Mouse (Mus musculus) urinary bladder, postnatal 25 days (tissue): Measurements from ENCODE around the gene Nat8f5.
A peak's percentile ranks its signal among the peaks of the same experiment; 100 is the strongest.
"Not testable (repeated sequence)": the region's sequence is repeated elsewhere in the genome, so short reads cannot be mapped to it uniquely, and the experiment has no call there.

Experiments
- DNase-seq: peaks from one replicate; pipeline ENCODE4 v3.0.0; 2022; ENCODE audit warnings: low spot score

Gene Nat8f5

GRCm38 (mm10) chr6:85820837-85821236 is at the start of gene Nat8f5, which contains the start of gene Nat8f6:
TSS of gene Nat8f5 (minus strand) at chr6:85820972.
TSS of gene Nat8f6 (minus strand) at chr6:85820954.
- DNase-seq, result no peak

- not testable (repeated sequence) for DNase-seq
Measured at GRCm38 (mm10) chr6:85869006-85869405, 48.2 kb upstream of the Nat8f5 start, which contains the start of gene Nat8f2. TSS of gene Nat8f2 (minus strand) at chr6:85869158.

GRCm38 (mm10) chr6:85867726-85868690 is 47.2 kb upstream of the Nat8f5 start:
- no peak for DNase-seq

GRCm38 (mm10) chr6:85866995-85867394 is 46.2 kb upstream of the Nat8f5 start:
- not testable (repeated sequence) for DNase-seq

GRCm38 (mm10) chr6:85866166-85866565 is 45.4 kb upstream of the Nat8f5 start:
- not testable (repeated sequence) for DNase-seq

- DNase-seq, result not testable (repeated sequence)
Measured at GRCm38 (mm10) chr6:85864900-85865639, 44.3 kb upstream of the Nat8f5 start.

- DNase-seq, result no peak
Measured at GRCm38 (mm10) chr6:85863840-85864239, 43.1 kb upstream of the Nat8f5 start.

GRCm38 (mm10) chr6:85863136-85863535 is 42.4 kb upstream of the Nat8f5 start:
- DNase-seq, result no peak

GRCm38 (mm10) chr6:85862565-85862964 is 41.8 kb upstream of the Nat8f5 start:
- no peak for DNase-seq

GRCm38 (mm10) chr6:85861247-85861646 is 40.5 kb upstream of the Nat8f5 start:
- DNase-seq, result no peak

GRCm38 (mm10) chr6:85856194-85856678 is 35.5 kb upstream of the Nat8f5 start:
- no peak for DNase-seq

- no peak for DNase-seq
Measured at GRCm38 (mm10) chr6:85853481-85853880, 32.7 kb upstream of the Nat8f5 start.

GRCm38 (mm10) chr6:85851062-85851773 is 30.4 kb upstream of the Nat8f5 start:
- DNase-seq, result no peak

- DNase-seq, result no peak
Measured at GRCm38 (mm10) chr6:85849240-85849639, 28.5 kb upstream of the Nat8f5 start.

- no peak for DNase-seq
Measured at GRCm38 (mm10) chr6:85848140-85848539, 27.4 kb upstream of the Nat8f5 start.

GRCm38 (mm10) chr6:85846921-85847320 is 26.1 kb upstream of the Nat8f5 start:
- DNase-seq, result no peak

GRCm38 (mm10) chr6:85843677-85844458 is 23.1 kb upstream of the Nat8f5 start:
- DNase-seq, result not testable (repeated sequence)

- DNase-seq, result no peak
Measured at GRCm38 (mm10) chr6:85839982-85840381, 19.2 kb upstream of the Nat8f5 start.

- DNase-seq, result no peak
Measured at GRCm38 (mm10) chr6:85838674-85839073, 17.9 kb upstream of the Nat8f5 start.

GRCm38 (mm10) chr6:85837307-85837706 is 16.5 kb upstream of the Nat8f5 start:
- peak; percentile 7 for DNase-seq

- peak; percentile 43 for DNase-seq
Measured at GRCm38 (mm10) chr6:85836827-85837226, 16.1 kb upstream of the Nat8f5 start.
